Mouse (Mus musculus) right cerebral cortex, postnatal 25 days (tissue): ENCODE data around the gene Bglap.

Experiments used
- DNase-seq: peaks from one replicate; pipeline ENCODE4 v3.0.0; 2022

Bglap gene

DNA sequence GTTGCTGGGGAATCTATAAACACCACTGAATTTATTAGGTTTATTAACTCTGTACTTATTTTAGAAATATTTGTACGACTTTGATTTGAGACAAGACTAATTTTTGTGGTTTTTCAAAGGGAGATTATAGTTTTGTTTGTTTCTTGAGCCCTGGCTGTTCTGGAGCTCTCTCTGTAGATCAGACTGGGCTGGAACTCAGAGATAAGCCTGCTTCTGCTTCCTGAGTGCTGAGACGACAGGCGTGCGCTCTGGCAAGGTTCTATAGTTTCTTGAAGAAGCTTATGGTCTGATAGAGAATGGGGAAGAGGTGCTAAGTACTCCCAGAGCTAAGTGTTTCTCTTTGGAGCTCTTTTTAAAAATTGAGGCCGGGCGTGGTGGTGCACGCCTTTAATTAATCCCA is 45.9 kb downstream of the Bglap start:
- DNase-seq = no peak

DNA sequence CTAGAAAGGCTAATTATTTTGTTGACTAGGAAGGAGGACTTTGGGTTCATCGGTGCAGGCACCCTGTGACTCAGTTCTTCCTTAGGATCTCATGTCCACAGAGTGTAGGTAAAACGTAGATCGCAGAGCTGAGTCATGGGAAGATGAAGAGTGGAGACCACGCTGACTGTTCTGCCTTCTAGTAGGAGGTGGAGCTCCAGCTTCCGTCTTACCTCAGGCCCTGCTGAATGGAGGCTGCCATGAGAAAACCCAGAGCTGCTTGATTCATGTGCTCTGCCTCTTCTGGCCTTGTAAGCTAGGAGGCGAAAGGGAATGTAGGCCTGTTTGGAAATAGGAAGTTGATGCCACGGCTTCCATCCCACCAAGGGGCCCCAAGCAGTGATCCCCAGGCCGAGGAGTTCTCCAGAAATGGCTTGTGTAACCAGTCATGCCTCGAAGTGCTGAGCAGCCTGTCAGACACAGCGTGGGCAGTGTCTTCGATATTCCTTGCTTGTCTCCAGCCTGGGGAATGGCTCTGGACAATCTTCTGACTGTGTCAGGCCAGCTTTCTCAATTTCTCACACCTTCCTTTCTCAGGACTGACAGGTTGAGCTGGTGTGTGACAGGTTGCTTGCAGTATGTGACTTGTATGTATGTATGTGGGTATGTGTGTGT is 46.8 kb downstream of the Bglap start:
- peak; percentile 25 for DNase-seq

DNA sequence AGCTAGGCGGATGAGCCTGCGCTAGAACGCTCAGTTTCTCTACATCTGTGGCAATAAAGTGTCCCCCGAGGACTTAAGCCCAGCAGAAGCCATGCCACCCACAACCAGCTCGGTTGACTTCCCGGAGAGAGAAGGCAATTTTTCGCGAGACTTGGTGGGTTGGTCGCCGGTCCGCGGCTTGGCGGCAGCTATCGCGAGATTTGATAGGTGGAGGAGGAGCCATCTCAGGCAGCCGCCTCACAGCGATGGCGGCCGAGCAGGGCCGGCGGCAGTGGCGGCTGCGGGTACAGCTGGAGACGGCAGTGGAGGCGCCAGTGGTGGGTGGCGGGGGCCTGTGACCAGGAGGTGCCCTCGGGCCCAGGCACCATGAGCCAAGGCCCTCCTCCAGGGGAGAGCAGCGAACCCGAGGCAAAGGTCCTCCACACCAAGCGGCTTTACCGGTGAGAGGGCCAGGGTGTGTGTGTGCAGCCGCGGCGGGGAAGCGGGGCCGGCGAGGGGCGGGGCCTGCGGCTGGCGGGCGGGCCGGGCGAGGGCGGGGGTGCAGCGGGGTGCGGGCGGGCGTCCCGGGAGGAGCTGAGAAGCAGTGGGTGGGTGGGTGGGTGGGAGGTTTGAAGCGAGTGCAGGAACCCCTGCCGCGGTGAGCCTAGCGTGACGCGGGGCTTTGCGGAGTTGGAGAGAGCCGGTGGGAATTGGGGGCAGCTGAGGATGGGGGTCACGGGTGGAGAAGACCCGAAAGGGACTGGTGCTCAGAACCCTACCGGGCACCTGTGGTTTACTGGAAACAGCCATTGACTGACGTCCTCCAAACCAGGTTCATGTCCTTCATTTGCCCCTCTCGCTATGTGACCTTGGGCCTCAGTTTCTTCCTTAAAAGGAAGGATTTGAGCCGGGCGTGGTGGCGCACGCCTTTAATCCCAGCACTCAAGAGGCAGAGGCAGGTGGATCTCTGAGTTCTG is 47.9 kb downstream of the Bglap start, which contains the start of the genes Tmem79 and Smg5:
Gene Tmem79, minus strand, starts transcription at position 91 of the 956 bp plus-strand sequence.
Gene Smg5, plus strand, starts transcription at position 203 of the 956 bp plus-strand sequence.
- DNase-seq = peak; percentile 97

DNA sequence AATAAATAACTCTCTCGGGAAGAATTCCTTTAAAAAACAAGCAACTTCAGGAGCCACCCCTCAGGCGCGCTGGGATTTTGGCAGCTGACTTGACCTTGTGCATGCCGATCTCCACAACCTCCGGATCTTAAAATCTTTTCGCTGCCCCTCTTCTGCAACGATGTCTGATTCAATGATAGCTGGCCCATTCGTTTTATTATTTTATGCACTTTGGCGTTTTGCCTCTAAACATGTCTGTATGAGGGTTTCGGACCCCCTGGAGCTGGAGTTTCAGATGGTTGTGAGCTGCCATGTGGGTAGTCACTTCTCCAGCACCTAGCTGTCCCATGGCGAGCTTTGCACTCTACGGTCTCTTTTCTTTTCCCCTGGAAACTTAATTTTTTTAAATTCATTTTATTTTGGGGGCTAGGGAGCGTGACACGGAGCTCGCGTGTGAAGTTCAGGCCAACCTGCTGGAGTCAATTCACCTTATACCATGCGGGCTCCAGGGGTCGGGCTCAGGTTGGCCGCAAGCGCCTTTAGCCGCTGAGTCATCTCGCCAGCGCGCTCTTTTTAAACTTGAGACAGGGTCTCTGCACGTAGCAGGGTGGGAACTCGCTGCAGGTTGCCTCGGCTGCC is 48.7 kb downstream of the Bglap start:
- no peak for DNase-seq

DNA sequence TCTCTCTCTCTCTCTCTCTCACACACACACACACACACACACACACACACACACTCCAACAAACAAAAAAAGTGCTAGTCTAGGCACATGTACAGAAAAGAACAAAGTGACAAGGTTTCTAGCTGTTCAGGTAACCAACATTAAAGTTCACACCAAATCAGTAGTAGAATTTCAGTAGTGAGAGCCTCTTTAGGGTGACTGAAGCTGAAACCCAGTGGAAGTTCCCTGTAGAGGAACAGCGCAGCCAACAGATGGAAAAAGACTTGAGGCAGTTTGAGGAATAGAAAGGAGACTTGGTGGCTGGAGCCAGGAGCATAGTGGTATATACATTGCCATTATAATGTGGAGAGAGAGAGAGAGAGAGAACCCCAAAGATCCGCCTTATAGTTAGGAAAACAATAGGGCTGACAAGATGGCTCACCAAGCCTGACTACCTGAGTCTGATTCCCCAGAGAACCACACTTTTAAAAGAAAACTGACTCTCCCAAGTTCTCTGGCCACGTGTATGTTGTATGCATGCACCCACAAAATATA is 49.3 kb downstream of the Bglap start:
- no peak for DNase-seq

DNA sequence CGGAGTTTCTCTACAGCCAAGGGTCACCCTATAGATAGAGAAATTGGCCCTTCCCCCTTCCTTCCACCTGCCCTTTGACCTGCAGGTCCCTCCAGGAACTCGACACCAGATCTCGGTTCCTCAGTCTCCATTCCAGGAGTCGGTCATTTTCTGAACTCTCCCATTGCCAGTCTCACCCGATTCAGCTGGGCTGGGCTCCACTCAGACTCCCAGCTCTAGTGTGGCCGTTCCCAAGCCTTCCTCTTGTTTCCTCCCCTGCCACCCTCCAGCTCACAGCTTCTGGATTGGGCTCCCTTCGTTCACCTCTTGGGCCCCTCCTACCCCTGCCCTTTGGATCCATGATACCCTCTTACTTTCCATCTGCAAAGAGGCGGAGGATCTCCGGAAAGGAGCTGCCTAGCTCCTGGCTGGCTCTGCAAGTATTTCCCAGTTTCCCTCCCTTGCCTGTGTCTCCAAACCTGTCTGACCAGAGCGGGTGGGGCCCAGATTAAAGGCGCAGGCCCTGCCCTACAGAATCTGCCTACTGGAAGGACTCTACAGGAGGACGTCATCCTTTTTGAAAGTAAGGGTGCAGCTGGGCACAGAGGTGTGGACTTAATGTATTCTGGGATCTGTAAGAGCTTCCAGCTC is 50.1 kb downstream of the Bglap start:
- DNase-seq = no peak
